Mouse (Mus musculus) spleen, adult 2 months (tissue): ENCODE measurements at regions not wholly inside any gene's neighbourhood (a gene's known extent, or its start where the extent isn't known, plus 50 kb on each side); places are given as distances from the start of the nearest gene placed in this dataset.

ENCODE experiments used
- CTCF ChIP-seq: fragments of 200-500 bp; IDR thresholded peaks from 2 replicates; pipeline ENCODE4 v1.5.1; 2011; ENCODE audit warnings: mild to moderate bottlenecking, inconsistent platforms; ENCODE audit not compliant: insufficient read depth, insufficient read length, insufficient replicate concordance; ENCODE audit errors: extremely low read depth
- POLR2A ChIP-seq: fragments of 200-500 bp; IDR thresholded peaks from 2 replicates; pipeline ENCODE4 v1.6.1; 2011; ENCODE audit warnings: low read depth, low read length, inconsistent platforms

GRCm38 (mm10) chr15:91916946-91917345 lies 78.9 kb downstream of the Smgc start:
- TF ChIP-seq CTCF (no peak), POLR2A (no peak)
